Comparison of ENCODE assay signal across 8 mouse cellular contexts in the genomic region with DNA sequence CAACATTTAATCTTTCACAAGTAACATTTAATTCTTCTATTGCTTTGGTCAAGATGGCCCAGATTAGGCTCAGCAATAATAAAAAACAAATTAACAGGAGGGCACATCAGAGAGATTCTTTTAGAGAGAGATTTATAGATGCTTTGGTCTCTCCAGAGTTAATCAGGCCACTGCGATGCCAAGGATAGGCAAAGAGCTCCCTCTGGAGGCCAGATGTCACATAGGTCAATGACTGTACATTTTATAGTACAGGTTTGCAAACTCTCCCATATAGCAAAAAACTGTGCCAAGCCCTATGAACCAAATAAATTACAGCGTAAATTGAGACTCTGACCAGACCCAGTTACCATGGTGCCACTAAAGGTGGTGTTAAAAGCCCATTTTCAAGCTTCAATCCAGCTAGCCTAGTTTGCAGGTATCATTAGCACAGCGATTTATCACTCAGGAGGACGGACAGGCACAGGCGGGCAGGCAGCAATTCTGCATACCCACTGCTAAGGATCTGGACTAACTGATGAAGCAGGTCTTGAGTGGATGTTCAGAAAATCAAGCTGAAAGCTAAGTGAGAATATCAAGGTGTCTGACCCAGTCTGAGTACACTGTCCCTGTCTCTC. TPM values are rescaled to one million over a fixed set of nuclear protein-coding genes. Genes with fewer than 3 reads are reported as not detected.
A peak's percentile ranks its signal among the peaks of the same experiment; 100 is the strongest.
DNase-seq lines count a peak whose midpoint lies in the region; ATAC-seq and TF ChIP-seq lines count a peak whose summit lies in the region.

No protein-coding gene starts in this region.

- peak; percentile 83 for TF ChIP-seq CTCF in Patski (IDR thresholded peaks at IDR 0.05)

- peaks cover 4% of the 10 kb centered on the region for H3K27me3 ChIP-seq in Patski

- CTCF ChIA-PET in Patski (lab: Charles Lee), result interaction anchor here (0.7 to 3.2 kb wide), 18 partner anchors 9 to 446 kb away, joined by 3 to 25 read pairs (median 4); no protein-coding TSS in a partner anchor

- in situ Hi-C loops in Patski (cut with MboI; ENCODE audit: low pct_unique_long_range_greater_than_20kb), result loop anchor here (5.0 to 25.0 kb wide), 2 partner anchors 433 to 868 kb away; a partner anchor contains a TSS

- DNase-seq in Patski (ENCODE audit: low read depth, low spot score), result no peak
- peak; percentile 75 to 76 for DNase-seq in cerebellum, adult 18-20 months
- peak; percentile 57 for DNase-seq in hindlimb bud, embryonic 11.5 days (ENCODE audit: extremely low spot score, low read depth, low spot score)
- DNase-seq in left cerebral cortex, adult 18-20 months (ENCODE audit: low spot score in 2 of 2), result peak; percentile 62 to 73
- DNase-seq in right cerebral cortex, postnatal 10 days (ENCODE audit: low spot score in 2 of 2), result peak; percentile 75 to 81
- peak; percentile 21 for DNase-seq in yolk sac, embryonic 10.5 days (ENCODE audit: low spot score)

- peak; percentile 62 for ATAC-seq in Patski
- peak; percentile 97 for ATAC-seq in frontal cortex, adult (ENCODE audit: low TSS enrichment)
- ATAC-seq in megakaryocyte-erythroid progenitor cell, adult 5-6 weeks (replicated peaks; ENCODE audit: low FRiP score, low TSS enrichment, poor library complexity, severe bottlenecking), result peak; percentile 90

- POLR2A ChIA-PET in Patski (lab: Charles Lee), result no interaction called here

RNA-seq across cellular contexts. Expression of a gene that starts 20.3 kb away (rescaled TPM):
- not detected for polyA plus RNA-seq in Patski (2021)
- not detected for total RNA-seq in left cerebral cortex, adult 18-20 months (2021)
- total RNA-seq in megakaryocyte-erythroid progenitor cell, adult 5-6 weeks (2014; fragmentation: Nextera tagmentation), result 0.27 TPM in 1 of 2 replicates, not detected in the other
- total RNA-seq in megakaryocyte-erythroid progenitor cell, adult 5-6 weeks (2017), result 0.38 and 1.1 TPM in 2 replicates

RNA-seq across cellular contexts. Expression of a gene that starts 23.4 kb away (rescaled TPM):
- polyA plus RNA-seq in Patski (2021), result not detected
- under 1 TPM in 1 of 2 experiments, not detected in 1; 0.26 TPM for total RNA-seq in left cerebral cortex, adult 18-20 months (2021)
- total RNA-seq in megakaryocyte-erythroid progenitor cell, adult 5-6 weeks (2014; fragmentation: Nextera tagmentation), result not detected in 2 replicates
- total RNA-seq in megakaryocyte-erythroid progenitor cell, adult 5-6 weeks (2017), result 0.91 TPM in 1 of 2 replicates, not detected in the other
